Comparison of ENCODE assay signal across 17 mouse cellular contexts in the genomic region with DNA sequence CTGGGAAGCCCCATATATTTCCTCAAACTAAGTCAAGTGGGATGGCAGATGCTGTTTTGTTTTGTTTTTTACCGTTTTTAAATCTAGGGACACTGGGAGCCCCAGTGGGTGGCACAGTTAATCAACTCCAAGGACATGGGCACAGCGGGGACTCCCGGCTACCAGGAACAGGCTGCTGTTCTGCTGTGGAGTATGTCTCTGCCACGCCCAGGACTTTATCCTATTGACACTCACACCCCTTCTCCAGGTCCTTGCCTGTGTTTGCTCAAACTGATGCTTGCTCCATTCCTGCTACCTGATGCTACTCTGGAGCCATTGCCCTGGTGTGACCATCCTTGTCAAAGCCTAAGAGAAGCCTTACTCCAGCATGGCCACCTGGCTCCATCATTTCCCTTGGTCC.
"Had no signal": no experiment of that assay in that cellular context is flagged by ENCODE, and none has a peak within 500 bp of the region (broad histone marks: within the 10 kb centered on the region; RNA-seq: fewer than 3 reads in every experiment).

No protein-coding gene starts in this region.

- H3K4me2 ChIP-seq: kidney, embryonic 15.5 days; liver, embryonic 13.5 days; midbrain, embryonic 11.5 days; neural tube, embryonic 12.5 days had no signal

- H3K9me3 ChIP-seq: kidney, embryonic 15.5 days; liver, embryonic 13.5 days; neural tube, embryonic 12.5 days had no signal

- H3K27ac ChIP-seq: kidney, embryonic 15.5 days; left cerebral cortex, adult 2 months; liver, embryonic 13.5 days; neural tube, embryonic 12.5 days had no signal

- H3K4me3 ChIP-seq: kidney, embryonic 15.5 days; left cerebral cortex, adult 2 months; liver, embryonic 13.5 days; neural tube, embryonic 12.5 days had no signal

- H3K9ac ChIP-seq: kidney, embryonic 15.5 days; liver, embryonic 13.5 days; neural tube, embryonic 12.5 days had no signal

- H3K36me3 ChIP-seq: kidney, embryonic 15.5 days; liver, embryonic 13.5 days; neural tube, embryonic 12.5 days had no signal

- DNase-seq: kidney, adult 8-10 months; kidney, postnatal 10 days; kidney, postnatal 36 days; layer of hippocampus, postnatal 36 days; liver, embryonic 13.5 days; lung, adult 2 months; lung, postnatal 14 days; midbrain, embryonic 14.5 days; retina, postnatal 1 day; right cerebral cortex, postnatal 25 days; spleen, adult 18-20 months; thymus, adult 18-20 months; thymus, postnatal 36 days had no signal

- H3K27me3 ChIP-seq: kidney, embryonic 15.5 days; liver, embryonic 13.5 days; neural tube, embryonic 12.5 days had no signal
